Mouse (Mus musculus) ovary, adult 2 months (tissue): ENCODE data around the gene S100a2. TPM values are rescaled to one million over a fixed set of nuclear protein-coding genes. Genes with fewer than 3 reads are reported as not detected.

Source experiments
- polyA plus RNA-seq: library from polyadenylated mRNA; depleted of rRNA; stranded (reverse); fragments of >200 nt; gene quantifications from 2 replicates; pipeline ENCODE4 v1.2.3, GENCODE M21; 2012; rRNA removed

The S100a2 gene
- not detected in 2 replicates for polyA plus RNA-seq

GRCm38 (mm10) chr3:90589947-90590346 lies at the start of gene S100a2:
Gene S100a2 (plus strand): TSS chr3:90590247.

GRCm38 (mm10) chr3:90560008-90560628 lies 29.9 kb upstream of the S100a2 start, which contains the start of gene S100a3:
Gene S100a3 (plus strand): TSS chr3:90560578.

GRCm38 (mm10) chr3:90601486-90602110 lies 11.6 kb downstream of the S100a2 start, which contains the start of gene Gm42674:
Gene Gm42674 (plus strand): TSS chr3:90601904.

GRCm38 (mm10) chr3:90603623-90604022 lies 13.6 kb downstream of the S100a2 start, which contains the start of gene S100a4:
Gene S100a4 (plus strand): TSS chr3:90603771.

GRCm38 (mm10) chr3:90608223-90608622 lies 18.2 kb downstream of the S100a2 start, which contains the start of gene S100a5:
Gene S100a5 (plus strand): TSS chr3:90608523.

GRCm38 (mm10) chr3:90612728-90613291 lies 22.8 kb downstream of the S100a2 start, which contains the start of gene S100a6:
Gene S100a6 (plus strand): TSS chr3:90612882.

Other genes with a start within 250 kb of the S100a2 start
- gene Slc27a3, start 200.3 kb upstream of the S100a2 start, polyA plus RNA-seq, result 89.8 and 106 TPM in 2 replicates
- gene Ints3, start 156.6 kb upstream of the S100a2 start, polyA plus RNA-seq, result 52.9 and 54.0 TPM in 2 replicates
- 182 and 195 TPM in 2 replicates for gene Npr1, start 124.4 kb upstream of the S100a2 start, polyA plus RNA-seq
- 22.2 and 28.1 TPM in 2 replicates for gene Ilf2, start 114.1 kb upstream of the S100a2 start, polyA plus RNA-seq
- gene Snapin, start 99.2 kb upstream of the S100a2 start, polyA plus RNA-seq, result 28.8 and 37.7 TPM in 2 replicates
- 51.9 and 52.0 TPM in 2 replicates for gene Chtop, start 80.7 kb upstream of the S100a2 start, polyA plus RNA-seq
- gene S100a1, start 75.9 kb upstream of the S100a2 start, polyA plus RNA-seq, result 48.7 and 59.7 TPM in 2 replicates
- 19.4 and 20.1 TPM in 2 replicates for gene S100a13, start 75.8 kb upstream of the S100a2 start, polyA plus RNA-seq
- 0.15 and 0.22 TPM in 2 replicates for gene S100a14, start 63.4 kb upstream of the S100a2 start, polyA plus RNA-seq
- gene S100a16, start 53.0 kb upstream of the S100a2 start, polyA plus RNA-seq, result 121 and 140 TPM in 2 replicates
- 2.2 and 2.4 TPM in 2 replicates for gene S100a3, start 29.7 kb upstream of the S100a2 start, polyA plus RNA-seq
- gene Gm42674, start 11.7 kb downstream of the S100a2 start, polyA plus RNA-seq, result not detected in 2 replicates
- 31.2 and 38.9 TPM in 2 replicates for gene S100a4, start 13.5 kb downstream of the S100a2 start, polyA plus RNA-seq
- gene S100a5, start 18.3 kb downstream of the S100a2 start, polyA plus RNA-seq, result not detected in 2 replicates
- gene S100a6, start 22.6 kb downstream of the S100a2 start, polyA plus RNA-seq, result 404 and 418 TPM in 2 replicates
- 0.59 and 0.87 TPM in 2 replicates for gene S100a7a, start 63.8 kb downstream of the S100a2 start, polyA plus RNA-seq
- not detected in 2 replicates for gene S100a8, start 78.7 kb downstream of the S100a2 start, polyA plus RNA-seq
- gene S100a9, start 105.5 kb downstream of the S100a2 start, polyA plus RNA-seq, result not detected in 2 replicates
- gene Pglyrp4, start 136.7 kb downstream of the S100a2 start, polyA plus RNA-seq, result not detected in 2 replicates
- gene Gm5849, start 187.6 kb downstream of the S100a2 start, polyA plus RNA-seq, result not detected in 2 replicates